Mouse (Mus musculus) cerebellum, adult (tissue): ENCODE measurements at regions not wholly inside any gene's neighbourhood (a gene's known extent, or its start where the extent isn't known, plus 50 kb on each side); places are given as distances from the start of the nearest gene placed in this dataset.

Experiments
- ATAC-seq: cut with Nextera tagmentation; 2 replicates; pipeline ENCODE4 v1.9.2; 2017; ENCODE audit warnings: mild to moderate bottlenecking, moderate library complexity, mixed read lengths; ENCODE audit not compliant: insufficient number of reproducible peaks, low FRiP score, low TSS enrichment

GRCm38 (mm10) chr9:61819836-61820235 lies 94.5 kb downstream of the Rplp1 start:
- no peak for ATAC-seq

GRCm38 (mm10) chr9:61816589-61817179 lies 97.7 kb downstream of the Rplp1 start:
- ATAC-seq = no peak

- ATAC-seq = no peak
Measured at GRCm38 (mm10) chr9:61815995-61816394, 98.3 kb downstream of the Rplp1 start.

- ATAC-seq = no peak
Measured at GRCm38 (mm10) chr9:61813291-61813690, 101.1 kb downstream of the Rplp1 start.

- no peak for ATAC-seq
Measured at GRCm38 (mm10) chr9:61812315-61812714, 102.0 kb downstream of the Rplp1 start.

- ATAC-seq = no peak
Measured at GRCm38 (mm10) chr9:61810456-61810855, 103.9 kb downstream of the Rplp1 start.

- no peak for ATAC-seq
Measured at GRCm38 (mm10) chr9:61808351-61809225, 105.8 kb downstream of the Rplp1 start.

- ATAC-seq = no peak
Measured at GRCm38 (mm10) chr9:61805971-61806370, 108.4 kb downstream of the Rplp1 start.

- ATAC-seq = no peak
Measured at GRCm38 (mm10) chr9:61803555-61803954, 110.8 kb downstream of the Rplp1 start.

- no peak for ATAC-seq
Measured at GRCm38 (mm10) chr9:61802694-61803093, 111.6 kb downstream of the Rplp1 start.

GRCm38 (mm10) chr9:61799535-61799934 lies 114.8 kb downstream of the Rplp1 start:
- ATAC-seq = no peak

- ATAC-seq = no peak
Measured at GRCm38 (mm10) chr9:61795910-61796309, 118.4 kb downstream of the Rplp1 start.

GRCm38 (mm10) chr9:61791435-61792064 lies 122.8 kb downstream of the Rplp1 start:
- peak; percentile 82 for ATAC-seq

GRCm38 (mm10) chr9:61790849-61791248 lies 123.5 kb downstream of the Rplp1 start:
- ATAC-seq = no peak

- no peak for ATAC-seq
Measured at GRCm38 (mm10) chr9:61789066-61789897, 125.1 kb downstream of the Rplp1 start.

- no peak for ATAC-seq
Measured at GRCm38 (mm10) chr9:61781469-61781868, 132.9 kb downstream of the Rplp1 start.

GRCm38 (mm10) chr9:61780186-61780939 lies 134.0 kb downstream of the Rplp1 start:
- ATAC-seq = peak; percentile 77

- ATAC-seq = no peak
Measured at GRCm38 (mm10) chr9:61779165-61779564, 135.2 kb downstream of the Rplp1 start.

GRCm38 (mm10) chr9:61776446-61776845 lies 137.9 kb downstream of the Rplp1 start:
- no peak for ATAC-seq
